Comparison of ENCODE assay signal across 11 mouse cellular contexts in genomic region chr4:143248050-143248449, GRCm38 (mm10). TPM values are rescaled to one million over a fixed set of nuclear protein-coding genes. Genes with fewer than 3 reads are reported as not detected.
DNase-seq lines count a peak whose midpoint lies in the region; ATAC-seq and TF ChIP-seq lines count a peak whose summit lies in the region.
"Had no signal": no experiment of that assay in that cellular context is flagged by ENCODE, and none has a peak within 500 bp of the region (broad histone marks: within the 10 kb centered on the region; RNA-seq: fewer than 3 reads in every experiment).

No protein-coding gene starts in this region.

- no peak overlapping the region for H3K4me2 ChIP-seq in limb, embryonic 11.5 days (ENCODE audit: low read depth, severe bottlenecking)
- H3K4me2 ChIP-seq: liver, embryonic 15.5 days; stomach, embryonic 15.5 days had no signal

- no peaks in the 10 kb centered on the region for H3K36me3 ChIP-seq in limb, embryonic 11.5 days (ENCODE audit: control insufficient read depth, insufficient read depth, low read length)
- no peaks in the 10 kb centered on the region for H3K36me3 ChIP-seq in limb, embryonic 10.5 days
- H3K36me3 ChIP-seq in splenic B cell, adult 2 months (ENCODE audit: control insufficient read depth, insufficient read depth, low read length, poor library complexity, severe bottlenecking): no peaks in the 10 kb centered on the region
- H3K36me3 ChIP-seq: liver, embryonic 15.5 days; stomach, embryonic 15.5 days had no signal

- no peak for ATAC-seq in CD4-positive, CD25-positive, alpha-beta regulatory T cell, adult 4 months
- no peak for ATAC-seq in limb, embryonic 11.5 days (ENCODE audit: insufficient number of reproducible peaks, low FRiP score, low TSS enrichment, low read depth)

- H3K9ac ChIP-seq in limb, embryonic 11.5 days (ENCODE audit: low read length): no peak overlapping the region
- H3K9ac ChIP-seq: liver, embryonic 15.5 days; stomach, embryonic 15.5 days had no signal

- no peaks in the 10 kb centered on the region for H3K27me3 ChIP-seq in limb, embryonic 11.5 days (ENCODE audit: control insufficient read depth, insufficient read depth, low read length)
- no peaks in the 10 kb centered on the region for H3K27me3 ChIP-seq in limb, embryonic 10.5 days (ENCODE audit: low read depth, poor library complexity, severe bottlenecking)
- no peaks in the 10 kb centered on the region for H3K27me3 ChIP-seq in splenic B cell, adult 2 months (ENCODE audit: control insufficient read depth, insufficient read depth, low read length, poor library complexity, severe bottlenecking)
- H3K27me3 ChIP-seq: liver, embryonic 15.5 days; stomach, embryonic 15.5 days had no signal

- 74% methylated on average over 5 of the region's 5 CpGs for WGBS in limb, embryonic 11.5 days
- WGBS in limb, embryonic 10.5 days: 81% methylated on average over 5 of the region's 5 CpGs

- no peak overlapping the region for H3K4me3 ChIP-seq in limb, embryonic 11.5 days (ENCODE audit: low read depth, low read length)
- H3K4me3 ChIP-seq in limb, embryonic 10.5 days: no peak overlapping the region
- no peak overlapping the region for H3K4me3 ChIP-seq in bone marrow macrophage, adult 2 months (ENCODE audit: insufficient read depth, low read length)
- H3K4me3 ChIP-seq: liver, embryonic 15.5 days; stomach, embryonic 15.5 days had no signal

- no peaks in the 10 kb centered on the region for H3K9me3 ChIP-seq in limb, embryonic 11.5 days (ENCODE audit: control insufficient read depth, low read length)
- no peaks in the 10 kb centered on the region for H3K9me3 ChIP-seq in limb, embryonic 10.5 days (replicated peaks)
- H3K9me3 ChIP-seq: liver, embryonic 15.5 days; stomach, embryonic 15.5 days had no signal

- peak; percentile 61 for DNase-seq in CD4-positive, CD25-positive, alpha-beta regulatory T cell, adult 2 months (ENCODE audit: low read depth, low spot score)
- peak; percentile 56 for DNase-seq in limb, embryonic 11.5 days (ENCODE audit: low spot score)
- no peak for DNase-seq in limb, embryonic 10.5 days (ENCODE audit: low spot score)
- peak; percentile 48 for DNase-seq in splenic B cell, adult 2 months (ENCODE audit: low read depth, low spot score)
- no peak for DNase-seq in heart, postnatal 25 days (ENCODE audit: low spot score)
- DNase-seq in urinary bladder, postnatal 10 days (ENCODE audit: low spot score): no peak
- DNase-seq: cerebellum, adult 11 months had no signal

- peak; percentile 59; the same call in 1 of the 2 replicates for TF ChIP-seq CTCF in bone marrow macrophage, adult 2 months (IDR thresholded peaks at IDR 0.05; ENCODE audit: low read depth, low read length)

- intact Hi-C loops in heart, postnatal 25 days (cut with DNase I): no loop called here

- TF ChIP-seq POLR2A in bone marrow macrophage, adult 2 months (IDR thresholded peaks at IDR 0.05; ENCODE audit: borderline replicate concordance, low read depth, low read length): no peak

- no peaks in the 10 kb centered on the region for H3K4me1 ChIP-seq in limb, embryonic 11.5 days (ENCODE audit: control insufficient read depth, insufficient read depth, low read length)
- H3K4me1 ChIP-seq in limb, embryonic 10.5 days: no peaks in the 10 kb centered on the region
- H3K4me1 ChIP-seq in bone marrow macrophage, adult 2 months (ENCODE audit: control insufficient read depth, insufficient read depth, low read length): no peaks in the 10 kb centered on the region
- H3K4me1 ChIP-seq: liver, embryonic 15.5 days; stomach, embryonic 15.5 days had no signal

- H3K27ac ChIP-seq in limb, embryonic 11.5 days (replicated peaks; ENCODE audit: low read depth, low read length): no peak overlapping the region
- H3K27ac ChIP-seq in limb, embryonic 10.5 days: no peak overlapping the region
- no peak overlapping the region for H3K27ac ChIP-seq in bone marrow macrophage, adult 2 months (ENCODE audit: insufficient read depth, low read depth, low read length)
- H3K27ac ChIP-seq: liver, embryonic 15.5 days; stomach, embryonic 15.5 days had no signal

RNA-seq across cellular contexts. Expression of gene Prdm2, which starts 35.3 kb away (rescaled TPM):
- polyA plus RNA-seq in CD4-positive, CD25-positive, alpha-beta regulatory T cell, adult 4 months (2017; shearing (Covaris generic)): 10 to 100 TPM; 30.8 to 38.7 TPM
- 15.8 and 16.9 TPM in 2 replicates for polyA plus RNA-seq in limb, embryonic 11.5 days (2014; fragmentation: Nextera tagmentation; extraction: Ambion mirVana)
- 15.4 and 18.3 TPM in 2 replicates for polyA plus RNA-seq in limb, embryonic 10.5 days (2016; fragmentation: Nextera tagmentation; extraction: Ambion mirVana)
- polyA plus RNA-seq in bone marrow macrophage, adult 2 months (2012; ENCODE audit: insufficient read depth, insufficient read length, missing spikeins): 25.1 and 25.9 TPM in 2 replicates
- 10 to 100 TPM; 19.7 to 20.9 TPM for total RNA-seq in heart, postnatal 25 days (2021)

RNA-seq across cellular contexts. Expression of gene Pdpn, which starts 51.3 kb away (rescaled TPM):
- polyA plus RNA-seq in CD4-positive, CD25-positive, alpha-beta regulatory T cell, adult 4 months (2017; shearing (Covaris generic)): not detected
- polyA plus RNA-seq in limb, embryonic 11.5 days (2014; fragmentation: Nextera tagmentation; extraction: Ambion mirVana): 29.6 and 32.0 TPM in 2 replicates
- 20.0 and 25.8 TPM in 2 replicates for polyA plus RNA-seq in limb, embryonic 10.5 days (2016; fragmentation: Nextera tagmentation; extraction: Ambion mirVana)
- 1.6 and 3.0 TPM in 2 replicates for polyA plus RNA-seq in bone marrow macrophage, adult 2 months (2012; ENCODE audit: insufficient read depth, insufficient read length, missing spikeins)
- total RNA-seq in heart, postnatal 25 days (2021): 1 to 10 TPM; 7.8 to 8.3 TPM

Comparison
In these comparisons a context has a peak if more than half of its experiments do, and no peak if none do; other contexts are left out.
1. DNase-seq: peak in CD4-positive, CD25-positive, alpha-beta regulatory T cell, adult 2 months (single experiment), limb, embryonic 11.5 days (single experiment) and splenic B cell, adult 2 months (single experiment); none in limb, embryonic 10.5 days (single experiment), heart, postnatal 25 days (single experiment) and urinary bladder, postnatal 10 days (single experiment).